Mouse (Mus musculus): ENCODE data around the gene Herc6. TPM values are rescaled to one million over a fixed set of nuclear protein-coding genes. Genes with fewer than 3 reads are reported as not detected.
A peak's percentile ranks its signal among the peaks of the same experiment; 100 is the strongest.
"Not testable (repeated sequence)": the region's sequence is repeated elsewhere in the genome, so short reads cannot be mapped to it uniquely, and the experiment has no call there.

Gene Herc6
- polyA plus RNA-seq, 1 experiment from 2014 or later, result 1.8 TPM

DNA sequence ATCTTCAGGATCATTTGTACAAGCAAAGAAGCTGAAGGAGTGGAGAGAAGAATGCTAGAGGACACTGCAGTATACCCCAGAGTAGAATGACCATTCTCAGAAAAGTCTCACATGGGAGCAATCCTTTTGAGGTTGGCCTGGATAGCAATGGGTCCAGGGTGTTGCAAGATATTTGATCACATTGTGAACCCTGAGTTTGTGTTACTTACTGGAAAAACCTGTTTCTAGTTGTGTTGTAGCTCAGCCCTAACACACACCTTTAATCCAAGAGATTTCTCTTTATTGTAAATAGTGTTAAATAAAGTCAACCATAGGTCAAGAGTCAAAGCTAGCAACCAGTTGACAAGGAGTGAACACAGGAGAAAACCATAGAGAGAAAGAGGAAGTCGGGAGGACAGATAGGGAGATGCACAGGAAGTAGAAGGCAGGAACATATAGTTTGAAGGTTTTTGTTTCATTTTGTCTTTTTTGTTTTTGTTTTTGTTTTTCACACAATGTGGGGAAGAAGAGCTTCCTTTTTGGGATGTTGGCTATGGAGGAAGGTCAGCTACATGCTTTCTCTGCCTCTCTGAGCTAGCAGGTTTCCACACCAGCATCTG, 39.0 kb upstream of the Herc6 start:
- H3K4me1 ChIP-seq, result no peaks in the 10 kb centered on the region
- WGBS, result 93% methylated on average over 1 of the region's 1 CpGs
- no peak overlapping the region for H3K9ac ChIP-seq
- no peaks in the 10 kb centered on the region for H3K9me3 ChIP-seq
- no peak overlapping the region for H3K4me3 ChIP-seq
- H3K4me2 ChIP-seq (replicated peaks), result no peak overlapping the region
- no peaks in the 10 kb centered on the region for H3K36me3 ChIP-seq
- no peak overlapping the region for H3K27ac ChIP-seq
- no peaks in the 10 kb centered on the region for H3K27me3 ChIP-seq
- no peak for ATAC-seq (ENCODE audit: low FRiP score, low read depth)

DNA sequence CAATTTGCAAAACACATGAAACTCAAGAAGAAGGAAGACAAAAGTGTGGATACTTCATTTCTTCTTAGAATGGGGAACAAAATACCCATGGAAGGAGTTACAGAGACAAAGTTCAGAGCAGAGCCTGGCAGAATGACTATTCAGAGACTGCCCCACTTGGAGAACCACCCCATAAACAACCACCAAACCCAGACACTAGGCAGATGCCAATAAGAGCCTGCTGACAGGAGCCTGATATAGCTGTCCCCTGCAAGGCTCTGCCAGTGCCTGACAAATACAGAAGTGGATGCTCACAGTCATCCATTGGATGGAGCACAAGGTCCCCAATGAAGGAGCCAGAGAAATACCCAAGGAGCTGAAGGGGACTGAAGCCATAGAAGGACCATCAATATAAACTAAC, 37.2 kb upstream of the Herc6 start:
- H3K9me3 ChIP-seq; H3K27ac ChIP-seq; ATAC-seq (ENCODE audit: low FRiP score, low read depth); H3K36me3 ChIP-seq; H3K4me2 ChIP-seq (replicated peaks); H3K27me3 ChIP-seq; H3K4me3 ChIP-seq; H3K9ac ChIP-seq; H3K4me1 ChIP-seq: not testable (repeated sequence)

DNA sequence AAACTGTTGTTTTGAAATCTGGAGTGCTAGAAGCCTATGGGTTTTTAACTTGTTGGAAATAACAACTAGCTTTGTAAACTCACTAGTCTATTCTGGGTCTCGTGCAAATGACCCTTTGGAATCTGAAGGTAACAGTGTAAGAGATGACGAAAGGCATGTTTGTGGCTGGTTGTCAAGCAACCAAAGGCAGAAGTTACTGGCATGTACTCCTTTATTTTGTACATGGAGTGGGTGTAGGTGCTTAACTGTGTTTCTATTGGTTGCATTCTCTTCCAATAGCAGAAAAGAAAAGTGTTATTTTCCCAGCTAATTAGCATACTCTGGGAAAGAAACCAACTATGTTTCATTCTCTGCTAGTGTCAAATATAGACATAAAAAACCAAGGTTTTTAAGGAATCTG, 35.9 kb upstream of the Herc6 start:
- WGBS, result 74% methylated on average over 2 of the region's 2 CpGs

DNA sequence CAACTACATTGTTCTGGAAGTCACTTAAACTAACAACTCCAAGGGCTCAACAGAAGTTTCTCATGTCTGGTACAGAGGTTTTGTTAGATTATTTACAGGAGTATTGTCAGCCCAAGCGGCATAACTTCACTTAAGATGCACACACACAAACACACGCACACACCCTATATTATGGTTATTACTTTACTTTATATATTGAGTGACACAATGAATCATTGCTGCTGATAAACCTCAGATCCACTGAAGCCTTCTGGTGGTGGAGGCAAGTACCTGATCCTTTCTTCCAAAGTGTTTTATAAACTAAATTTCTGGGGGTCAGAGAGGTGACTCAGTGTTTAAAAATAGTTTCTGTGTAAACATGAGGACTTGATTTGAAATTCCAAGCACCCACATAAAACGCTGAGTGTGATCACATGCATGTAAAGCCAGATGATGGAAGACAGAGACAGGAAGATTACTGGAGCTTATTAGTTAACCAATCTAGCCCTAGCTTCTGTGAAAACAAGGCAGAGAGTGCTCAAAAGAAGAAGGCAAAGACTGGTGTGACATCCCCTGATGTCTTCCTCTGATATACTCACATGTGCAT, 29.5 kb upstream of the Herc6 start:
- H3K27me3 ChIP-seq, result no peaks in the 10 kb centered on the region
- ATAC-seq (ENCODE audit: low FRiP score, low read depth), result no peak
- no peak overlapping the region for H3K4me3 ChIP-seq
- WGBS, result 72% methylated on average over 3 of the region's 3 CpGs
- no peak overlapping the region for H3K9ac ChIP-seq
- H3K9me3 ChIP-seq, result no peaks in the 10 kb centered on the region
- H3K4me2 ChIP-seq (replicated peaks), result no peak overlapping the region
- no peak overlapping the region for H3K27ac ChIP-seq
- H3K36me3 ChIP-seq, result no peaks in the 10 kb centered on the region
- H3K4me1 ChIP-seq, result no peaks in the 10 kb centered on the region

More for the DNA sequence above, 35.9 kb upstream of the Herc6 start:
- no peak overlapping the region for H3K4me3 ChIP-seq
- H3K9ac ChIP-seq, result no peak overlapping the region
- no peak overlapping the region for H3K27ac ChIP-seq
- no peak overlapping the region for H3K4me2 ChIP-seq (replicated peaks)
- no peak for ATAC-seq (ENCODE audit: low FRiP score, low read depth)
- no peaks in the 10 kb centered on the region for H3K36me3 ChIP-seq
- H3K27me3 ChIP-seq, result no peaks in the 10 kb centered on the region
- no peaks in the 10 kb centered on the region for H3K9me3 ChIP-seq
- no peaks in the 10 kb centered on the region for H3K4me1 ChIP-seq

DNA sequence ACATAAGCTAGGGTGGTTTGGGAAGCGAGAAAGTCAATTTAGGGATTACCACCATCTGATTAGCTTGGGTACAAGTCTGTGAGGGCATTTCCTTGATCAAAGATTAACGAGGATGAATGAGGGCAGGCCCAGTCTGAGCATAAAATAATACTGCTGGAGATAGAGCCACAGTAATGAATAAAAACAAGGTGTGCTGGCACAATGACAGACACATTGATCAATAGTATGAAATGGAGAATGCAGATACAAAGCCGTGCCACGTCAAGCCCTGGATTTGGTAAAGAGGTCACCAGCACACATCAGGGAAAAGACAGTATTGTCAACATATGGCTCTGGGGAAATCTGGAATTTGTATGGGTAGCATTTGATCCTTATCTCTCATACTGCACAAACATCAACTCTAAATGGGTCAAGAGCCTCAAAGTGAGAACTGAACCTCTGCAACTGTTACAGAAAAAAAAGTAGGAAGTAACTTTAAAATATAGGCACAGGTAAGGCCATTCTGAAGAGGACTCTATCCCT, 22.9 kb upstream of the Herc6 start:
- Histone ChIP-seq H3K27me3 (no peaks in the 10 kb centered on the region), H3K4me2 (replicated peaks) (no peak overlapping the region), H3K36me3 (no peaks in the 10 kb centered on the region), H3K9ac (no peak overlapping the region), H3K4me1 (no peaks in the 10 kb centered on the region), H3K4me3 (no peak overlapping the region), H3K27ac (no peak overlapping the region), H3K9me3 (0 out of 2 replicates have a peak, but pooled peaks cover 5% of the 10 kb centered on the region)
- no peak for ATAC-seq (ENCODE audit: low FRiP score, low read depth)
- 65% methylated on average over 4 of the region's 4 CpGs for WGBS

DNA sequence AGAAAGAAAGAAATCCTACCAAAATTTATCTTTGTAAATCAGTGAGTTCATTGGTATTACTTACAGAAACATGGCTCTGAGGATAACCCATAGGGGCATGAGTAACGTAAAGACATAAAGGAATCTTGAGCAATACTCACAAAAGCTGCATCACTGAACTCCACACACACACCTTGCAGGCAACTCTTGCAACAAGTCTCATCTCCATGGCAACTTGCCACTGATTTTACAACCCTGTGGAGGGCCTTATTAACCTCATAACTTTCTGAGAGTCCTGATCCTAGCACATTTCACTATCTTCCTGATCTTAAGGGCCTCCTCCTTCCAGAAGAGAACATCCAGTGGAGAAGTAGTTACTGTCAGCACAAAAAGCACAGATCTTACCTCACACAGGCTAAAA, 17.3 kb upstream of the Herc6 start:
- 91% methylated on average over 1 of the region's 1 CpGs for WGBS
- H3K9me3 ChIP-seq, result 0 out of 2 replicates have a peak, but pooled peaks cover 5% of the 10 kb centered on the region
- H3K4me3 ChIP-seq, result no peak overlapping the region
- no peaks in the 10 kb centered on the region for H3K27me3 ChIP-seq
- no peak for ATAC-seq (ENCODE audit: low FRiP score, low read depth)
- no peaks in the 10 kb centered on the region for H3K4me1 ChIP-seq
- no peak overlapping the region for H3K9ac ChIP-seq
- no peaks in the 10 kb centered on the region for H3K36me3 ChIP-seq
- no peak overlapping the region for H3K27ac ChIP-seq
- H3K4me2 ChIP-seq (replicated peaks), result no peak overlapping the region

DNA sequence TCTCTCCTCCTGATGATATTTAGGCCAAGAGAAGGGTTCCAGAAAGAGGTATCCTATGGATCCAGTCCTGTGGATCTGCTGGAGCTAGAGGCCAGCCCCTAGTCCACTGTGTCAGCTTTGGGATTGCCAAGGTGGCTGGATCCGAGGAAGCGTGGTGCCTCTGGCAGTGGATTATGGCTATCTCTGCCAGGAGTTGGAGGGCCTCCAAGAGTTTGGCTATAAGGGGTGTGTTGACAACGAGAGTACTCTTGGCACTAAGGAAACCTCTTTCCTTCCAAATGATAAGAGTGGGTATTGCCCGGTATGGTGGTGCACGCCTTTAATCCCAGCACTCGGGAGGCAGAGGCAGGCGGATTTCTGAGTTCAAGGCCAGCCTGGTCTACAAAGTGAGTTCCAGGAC, 15.3 kb upstream of the Herc6 start:
- ATAC-seq (ENCODE audit: low FRiP score, low read depth), result no peak

DNA sequence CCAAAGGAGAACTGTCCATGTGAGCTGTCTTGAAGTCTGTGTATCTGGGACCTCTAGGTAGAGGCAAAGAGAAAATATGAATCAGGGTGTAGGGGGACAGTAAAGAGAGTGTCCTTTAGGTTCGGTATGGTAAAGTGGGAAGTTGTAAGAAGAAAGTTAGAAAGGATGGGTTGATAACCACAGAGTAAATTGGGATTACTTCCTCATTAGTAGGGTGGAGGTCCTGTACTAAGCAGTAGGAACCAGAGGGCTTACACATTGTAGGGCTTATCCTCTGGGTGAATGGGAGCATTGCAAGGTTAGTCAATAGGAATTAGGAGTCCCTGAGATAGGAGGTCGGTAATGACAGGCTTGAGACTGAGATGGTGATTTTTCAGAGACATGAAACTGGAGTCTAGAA, 13.2 kb upstream of the Herc6 start:
- H3K4me1 ChIP-seq, result no peaks in the 10 kb centered on the region
- ATAC-seq (ENCODE audit: low FRiP score, low read depth), result no peak
- no peak overlapping the region for H3K9ac ChIP-seq
- no peak overlapping the region for H3K27ac ChIP-seq
- H3K36me3 ChIP-seq, result no peaks in the 10 kb centered on the region
- 81% methylated on average over 2 of the region's 2 CpGs for WGBS
- H3K4me2 ChIP-seq (replicated peaks), result no peak overlapping the region
- H3K9me3 ChIP-seq, result no peaks in the 10 kb centered on the region
- no peaks in the 10 kb centered on the region for H3K27me3 ChIP-seq
- no peak overlapping the region for H3K4me3 ChIP-seq

More for the DNA sequence above, 15.3 kb upstream of the Herc6 start:
- Histone ChIP-seq H3K27ac (no peak overlapping the region), H3K4me3 (no peak overlapping the region), H3K36me3 (no peaks in the 10 kb centered on the region), H3K9ac (no peak overlapping the region), H3K4me2 (replicated peaks) (no peak overlapping the region), H3K4me1 (no peaks in the 10 kb centered on the region), H3K27me3 (no peaks in the 10 kb centered on the region), H3K9me3 (0 out of 2 replicates have a peak, but pooled peaks cover 5% of the 10 kb centered on the region)
- 91% methylated on average over 7 of the region's 7 CpGs for WGBS

DNA sequence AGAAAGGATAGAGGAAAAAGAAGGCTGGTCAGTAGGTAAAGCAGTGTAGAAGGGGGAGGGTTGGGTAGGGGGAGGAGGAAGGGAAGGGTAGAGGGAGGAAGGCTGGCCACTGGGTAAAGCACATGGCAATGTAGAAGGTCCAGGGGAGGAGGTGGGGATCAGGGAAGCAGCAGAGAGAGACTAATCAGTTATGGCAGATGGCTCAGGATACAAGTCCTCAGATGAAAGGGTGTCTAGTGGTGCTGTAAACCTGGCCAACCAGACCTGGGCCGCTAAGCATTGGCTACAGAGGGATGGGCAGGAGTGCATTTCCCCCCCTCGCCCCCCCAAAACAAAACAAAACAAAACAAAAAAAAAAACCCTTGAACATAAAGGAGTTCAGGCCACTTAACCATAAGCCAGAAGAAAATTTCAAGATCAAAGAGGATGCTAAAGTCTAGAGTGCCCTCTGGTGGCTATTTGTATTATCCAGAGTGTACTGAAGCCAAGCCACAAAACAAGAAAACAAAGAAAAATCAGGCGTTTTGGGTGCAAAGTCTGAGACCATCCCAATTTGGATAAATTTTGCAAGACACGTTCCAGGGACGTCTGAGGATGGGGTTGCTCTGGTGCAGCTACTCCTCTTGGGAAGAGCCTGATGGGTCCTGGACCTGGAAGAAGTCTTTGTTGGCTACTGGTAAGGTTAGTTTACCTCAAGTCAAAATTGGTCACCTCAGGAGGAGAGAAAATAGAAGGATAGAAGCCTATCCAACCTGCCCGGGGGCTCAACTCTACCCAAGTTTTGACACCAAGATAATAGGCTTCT, 10.4 kb upstream of the Herc6 start:
- no peaks in the 10 kb centered on the region for H3K27me3 ChIP-seq
- H3K4me3 ChIP-seq, result no peak overlapping the region
- H3K9me3 ChIP-seq, result no peaks in the 10 kb centered on the region
- H3K4me2 ChIP-seq (replicated peaks), result no peak overlapping the region
- no peak overlapping the region for H3K9ac ChIP-seq
- no peak for ATAC-seq (ENCODE audit: low FRiP score, low read depth)
- H3K36me3 ChIP-seq, result no peaks in the 10 kb centered on the region
- no peak overlapping the region for H3K27ac ChIP-seq
- WGBS, result 13% methylated on average over 6 of the region's 6 CpGs
- no peaks in the 10 kb centered on the region for H3K4me1 ChIP-seq

DNA sequence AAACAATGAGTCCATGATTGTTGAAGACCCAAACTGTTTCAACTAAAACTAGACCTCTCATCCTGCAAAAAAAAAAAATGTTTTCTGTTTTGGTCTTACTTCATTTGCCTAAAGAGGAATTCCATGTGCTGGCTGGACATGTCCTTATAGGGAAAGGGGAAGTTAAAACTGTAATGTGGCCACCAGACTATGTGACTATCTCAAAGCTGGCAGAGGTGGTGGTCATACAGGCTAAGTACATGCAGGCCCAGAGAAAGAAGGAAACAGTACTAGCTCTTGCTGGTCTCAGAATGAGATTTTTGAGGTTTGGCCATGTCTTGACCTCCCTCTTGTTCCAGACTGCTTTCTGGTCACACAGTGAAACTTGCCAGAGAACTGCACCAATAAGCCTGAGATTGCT, 9.2 kb upstream of the Herc6 start:
- ATAC-seq (ENCODE audit: low FRiP score, low read depth), result no peak
- Histone ChIP-seq H3K27me3 (no peaks in the 10 kb centered on the region), H3K9ac (no peak overlapping the region), H3K36me3 (no peaks in the 10 kb centered on the region), H3K27ac (no peak overlapping the region), H3K4me3 (no peak overlapping the region), H3K4me1 (no peaks in the 10 kb centered on the region), H3K4me2 (replicated peaks) (no peak overlapping the region), H3K9me3 (no peaks in the 10 kb centered on the region)

DNA sequence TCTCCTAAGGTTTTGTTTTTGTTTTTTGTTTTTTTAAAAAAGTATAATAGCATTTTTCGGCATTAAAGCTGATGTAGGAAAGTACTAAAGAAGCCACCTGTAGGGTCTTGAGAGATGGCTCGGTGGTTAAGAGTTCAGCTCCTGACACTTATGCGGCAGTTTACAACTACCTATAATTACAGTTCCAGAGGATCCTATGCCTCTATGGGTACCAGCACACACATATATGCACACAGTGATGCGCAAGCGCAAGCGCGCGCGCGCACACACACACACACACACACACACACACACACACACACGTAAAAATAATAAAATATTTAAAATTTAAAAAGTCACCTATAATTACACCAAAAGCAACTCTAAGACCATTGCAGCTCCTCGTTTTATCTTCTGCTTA, 795 bp downstream of the Herc6 start:
- peaks cover 2% of the 10 kb centered on the region; the same call in 1 of the 2 replicates for H3K4me1 ChIP-seq
- whole genome bisulfite sequencing, result 82% methylated on average over 12 of the region's 12 CpGs
- H3K27ac ChIP-seq, result no peak overlapping the region
- H3K9ac ChIP-seq, result no peak overlapping the region; the same call in 1 of the 2 replicates
- H3K36me3 ChIP-seq, result no peaks in the 10 kb centered on the region
- H3K27me3 ChIP-seq, result no peaks in the 10 kb centered on the region
- peak overlapping the region; percentile 82 for H3K4me2 ChIP-seq (replicated peaks)
- peak overlapping the region; percentile 55 for H3K4me3 ChIP-seq
- no peaks in the 10 kb centered on the region for H3K9me3 ChIP-seq
- 0 out of 2 replicates have a peak, but pooled peaks have one; percentile 51 for ATAC-seq (ENCODE audit: low FRiP score, low read depth)

DNA sequence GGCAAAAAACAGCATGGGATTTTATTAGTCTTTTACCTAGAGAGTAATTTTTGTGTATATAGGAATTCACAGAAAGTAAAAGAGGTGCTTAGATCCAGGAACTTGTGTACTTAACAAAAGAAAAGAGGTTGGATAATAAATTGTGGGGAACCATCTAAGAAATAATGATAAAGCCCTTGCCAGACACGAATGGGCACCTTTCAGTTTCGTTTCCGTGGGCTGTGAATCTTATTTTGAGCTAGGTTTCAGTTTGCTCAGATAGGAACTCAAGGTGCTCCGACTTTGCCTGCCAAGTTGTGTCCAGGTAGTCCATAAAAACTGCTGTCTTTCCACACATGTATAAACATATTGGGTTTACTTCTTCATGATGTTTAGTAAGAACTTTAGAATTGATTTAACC, 1.6 kb downstream of the Herc6 start:
- H3K9ac ChIP-seq, result no peak overlapping the region
- no peak for ATAC-seq (ENCODE audit: low FRiP score, low read depth)
- H3K27me3 ChIP-seq, result no peaks in the 10 kb centered on the region
- peaks cover 2% of the 10 kb centered on the region; the same call in 1 of the 2 replicates for H3K4me1 ChIP-seq
- WGBS, result 73% methylated on average over 4 of the region's 4 CpGs
- no peaks in the 10 kb centered on the region for H3K9me3 ChIP-seq
- no peak overlapping the region for H3K4me3 ChIP-seq
- no peak overlapping the region for H3K27ac ChIP-seq
- H3K4me2 ChIP-seq (replicated peaks), result no peak overlapping the region
- H3K36me3 ChIP-seq, result no peaks in the 10 kb centered on the region
